Mouse (Mus musculus) forebrain, embryonic 14.5 days (tissue): ENCODE measurements around the gene Gpc6. TPM values are rescaled to one million over a fixed set of nuclear protein-coding genes. Genes with fewer than 3 reads are reported as not detected.
A peak's percentile ranks its signal among the peaks of the same experiment; 100 is the strongest.

Experiments used
- ATAC-seq: fragments of 200-750 bp; cut with Nextera tagmentation; 2 replicates; pipeline ENCODE4 v1.8.0; 2017; ENCODE audit warnings: mild to moderate bottlenecking, moderate library complexity
- DNase-seq: peaks from one replicate; pipeline ENCODE4 v3.0.0-alpha.2; 2015; ENCODE audit warnings: low spot score
- H3K27ac ChIP-seq: fragments of 300-500 bp; sonication (generic); 2 replicates; pipeline ENCODE4 v1.5.1; 2014; ENCODE audit warnings: low read depth, mild to moderate bottlenecking, control low read depth, low read length, moderate library complexity
- H3K27me3 ChIP-seq: fragments of 300-500 bp; sonication (generic); replicated peaks from 2 replicates; pipeline ENCODE4 v1.6.1; 2014; ENCODE audit warnings: low read length, control low read depth, mixed read lengths; ENCODE audit not compliant: control insufficient read depth, insufficient read depth
- H3K36me3 ChIP-seq: fragments of 300-500 bp; sonication (generic); 2 replicates; pipeline ENCODE4 v1.6.1; 2014; ENCODE audit warnings: low read length, control low read depth; ENCODE audit not compliant: control insufficient read depth, insufficient read depth
- H3K4me1 ChIP-seq: fragments of 300-500 bp; sonication (generic); 2 replicates; pipeline ENCODE4 v1.6.1; 2014; ENCODE audit warnings: antibody characterized with exemption, low read length, control low read depth; ENCODE audit not compliant: control insufficient read depth, insufficient read depth
- H3K4me2 ChIP-seq: fragments of 300-500 bp; sonication (generic); 2 replicates; pipeline ENCODE4 v1.6.1; 2014; ENCODE audit warnings: mild to moderate bottlenecking, control low read depth, low read length
- H3K4me3 ChIP-seq: fragments of 300-500 bp; sonication (generic); 2 replicates; pipeline ENCODE4 v1.5.1; 2014; ENCODE audit warnings: low read depth, low read length, control low read depth
- H3K9ac ChIP-seq: fragments of 300-500 bp; sonication (generic); 2 replicates; pipeline ENCODE4 v1.6.1; 2014; ENCODE audit warnings: mild to moderate bottlenecking, low read length, control low read depth, moderate library complexity
- H3K9me3 ChIP-seq: fragments of 300-500 bp; sonication (generic); replicated peaks from 2 replicates; pipeline ENCODE4 v1.6.1; 2016; ENCODE audit warnings: low read length, control low read depth, mixed read lengths; ENCODE audit not compliant: control insufficient read depth
- WGBS: fragments of 180-500 bp; shearing (Covaris S2); extraction: QIAGEN DNeasy Blood & Tissue Kit; methylation state at CpG from one replicate; pipeline ENCODE4 v1.1.7; 2014; 5-methylcytosine and 5-hydroxymethylcytosine counted together
- polyA plus RNA-seq: library from polyadenylated mRNA; unstranded; fragments of >200 nt; fragmentation: Nextera tagmentation; extraction: Ambion mirVana; gene quantifications from 2 replicates; pipeline ENCODE4 v1.2.1, GENCODE M21; 2014

Gene Gpc6
- polyA plus RNA-seq, 1 experiment from 2014 or later = 9.0 TPM

DNA sequence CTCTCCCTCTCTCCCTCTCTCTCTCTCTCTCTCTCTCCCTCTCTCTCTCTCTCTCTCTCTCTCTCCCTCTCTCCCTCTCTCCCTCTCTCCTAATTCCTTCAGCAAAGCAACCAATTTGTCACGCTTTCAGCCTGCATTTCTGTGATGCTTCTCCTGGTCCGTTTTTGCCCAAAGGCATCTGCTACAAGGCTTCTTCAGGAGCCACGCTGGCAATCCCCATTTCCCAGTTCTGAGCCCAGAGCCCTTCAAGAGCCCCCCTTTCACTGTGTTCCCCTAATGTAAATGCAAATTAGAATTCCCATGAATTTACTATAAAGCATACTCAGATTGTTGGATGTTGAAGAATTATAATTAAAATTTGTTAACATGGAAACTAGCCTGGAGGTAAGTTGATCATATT, 686.0 kb downstream of the Gpc6 start:
- H3K9me3 ChIP-seq = no peaks in the 10 kb centered on the region
- no peak overlapping the region for H3K27ac ChIP-seq
- no peak overlapping the region for H3K9ac ChIP-seq
- DNase-seq (no peak), ATAC-seq (no peak)
- no peaks in the 10 kb centered on the region for H3K4me1 ChIP-seq
- H3K27me3 ChIP-seq = no peaks in the 10 kb centered on the region
- WGBS = 79% methylated on average over 3 of the region's 3 CpGs
- H3K4me3 ChIP-seq = no peak overlapping the region
- H3K4me2 ChIP-seq = no peak overlapping the region
- H3K36me3 ChIP-seq = no peaks in the 10 kb centered on the region

DNA sequence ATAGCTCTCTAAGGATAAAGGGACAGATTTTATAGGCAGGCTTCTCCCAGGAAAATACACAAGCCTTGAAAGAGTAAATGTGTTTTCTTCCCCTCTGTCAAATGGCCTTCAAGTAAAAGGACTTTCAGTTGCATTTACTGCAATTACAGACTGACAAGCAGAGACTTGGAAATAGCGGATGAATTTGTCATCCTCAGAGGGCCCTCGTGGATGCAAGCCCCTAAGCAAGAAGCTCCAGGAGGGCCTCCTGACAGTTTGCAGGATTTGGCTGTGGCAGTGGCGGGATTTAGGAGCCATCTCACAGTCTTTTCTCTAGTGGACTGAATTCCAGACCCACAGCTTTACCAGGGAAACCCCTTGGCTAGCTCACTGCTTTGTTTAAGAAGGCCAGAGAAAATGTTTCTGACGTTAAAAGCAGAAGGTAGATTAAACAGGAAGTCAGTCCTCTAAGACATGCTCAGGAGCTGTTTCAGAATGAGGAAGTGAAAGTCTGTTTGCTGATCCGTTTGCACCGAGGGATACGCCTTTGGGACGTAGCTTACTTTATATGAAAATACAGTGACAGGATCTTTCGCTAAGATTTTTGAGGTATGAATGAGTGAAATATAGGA, 700.1 kb downstream of the Gpc6 start:
- Histone ChIP-seq H3K36me3 (no peaks in the 10 kb centered on the region), H3K27ac (no peak overlapping the region), H3K4me3 (no peak overlapping the region), H3K4me1 (no peaks in the 10 kb centered on the region), H3K4me2 (no peak overlapping the region), H3K27me3 (no peaks in the 10 kb centered on the region), H3K9ac (no peak overlapping the region), H3K9me3 (no peaks in the 10 kb centered on the region)
- DNase-seq = no peak
- WGBS = 85% methylated on average over 9 of the region's 9 CpGs
- ATAC-seq = no peak

DNA sequence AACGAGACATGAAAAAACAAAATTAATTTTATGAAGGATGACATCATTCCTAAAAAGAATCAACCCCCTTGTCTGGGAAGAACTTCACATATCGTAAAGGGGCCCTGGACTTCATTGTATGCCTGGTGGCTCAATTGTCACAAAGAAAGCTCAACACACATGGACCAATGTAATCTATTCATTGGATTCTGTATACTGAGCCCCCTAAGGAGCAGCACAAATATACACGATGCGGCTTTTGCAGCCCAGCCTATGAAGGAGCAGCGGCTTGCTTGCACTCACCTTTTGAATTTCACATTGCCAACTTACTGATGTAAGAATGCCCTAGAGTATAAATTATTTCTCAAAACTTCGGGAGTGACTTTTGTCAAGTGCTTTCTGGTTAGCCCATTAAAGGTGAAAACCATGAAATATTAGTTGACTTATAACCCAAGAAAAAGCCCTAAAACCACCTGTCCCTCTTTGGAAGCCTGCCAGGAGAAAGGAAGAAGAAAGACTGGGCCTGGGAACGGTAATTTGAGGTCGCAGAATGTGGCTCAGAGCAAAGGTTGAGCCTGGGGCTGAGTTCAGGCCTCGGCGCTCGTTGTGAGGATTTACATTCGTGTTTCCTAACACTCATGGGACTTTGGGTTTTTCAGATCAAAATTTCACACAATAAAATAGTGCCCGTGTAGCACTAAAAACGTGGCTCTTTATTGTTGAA, 709.3 kb downstream of the Gpc6 start:
- H3K9me3 ChIP-seq = no peaks in the 10 kb centered on the region
- H3K36me3 ChIP-seq = no peaks in the 10 kb centered on the region
- H3K27ac ChIP-seq = no peak overlapping the region
- no peak for ATAC-seq
- H3K4me3 ChIP-seq = no peak overlapping the region
- DNase-seq = no peak
- H3K9ac ChIP-seq = no peak overlapping the region
- no peaks in the 10 kb centered on the region for H3K27me3 ChIP-seq
- H3K4me1 ChIP-seq = no peaks in the 10 kb centered on the region
- H3K4me2 ChIP-seq = no peak overlapping the region
- WGBS = 75% methylated on average over 14 of the region's 14 CpGs

DNA sequence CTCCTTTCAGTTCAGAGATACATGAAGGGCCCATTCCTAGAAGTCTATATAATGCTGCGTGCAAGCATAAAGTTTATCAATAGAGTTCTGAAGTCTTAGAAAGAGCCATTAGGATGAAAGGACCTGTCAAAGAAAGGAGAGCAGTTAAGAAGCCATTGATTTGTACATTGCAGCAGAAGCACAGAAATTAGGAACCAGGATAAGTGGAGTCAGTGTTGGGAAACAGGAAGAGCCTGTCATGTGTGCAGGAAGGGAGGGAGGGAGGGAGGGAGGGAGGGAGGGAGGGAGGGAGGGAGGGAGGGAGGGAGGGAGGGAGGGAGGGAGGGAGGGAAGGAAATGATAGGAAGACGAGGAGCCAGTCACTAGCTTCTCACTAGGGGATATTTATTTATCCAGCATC, 716.7 kb downstream of the Gpc6 start:
- no peak overlapping the region for H3K4me2 ChIP-seq
- WGBS = 75% methylated on average over 2 of the region's 2 CpGs
- no peak for DNase-seq

DNA sequence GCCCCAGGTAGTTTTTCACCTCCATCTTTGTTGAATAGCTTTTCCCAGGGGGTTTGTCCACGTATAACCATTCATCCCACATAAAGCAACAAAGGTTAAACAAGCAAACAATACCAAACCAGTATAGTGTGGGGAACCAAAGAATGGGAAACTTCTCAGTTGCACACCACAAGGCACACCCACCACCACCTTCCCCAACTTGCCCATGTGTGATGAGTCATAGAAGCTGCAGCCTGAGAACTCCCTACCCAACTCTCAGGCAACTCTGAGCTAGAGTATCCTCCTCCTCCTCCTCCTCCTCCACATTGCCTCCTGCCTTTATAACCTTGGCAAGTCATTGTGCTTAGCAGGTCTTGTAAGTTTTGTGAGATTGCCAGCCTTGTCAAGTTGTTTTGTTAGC, 718.0 kb downstream of the Gpc6 start:
- Histone ChIP-seq H3K4me2 (no peak overlapping the region), H3K27ac (no peak overlapping the region), H3K9ac (no peak overlapping the region), H3K4me3 (no peak overlapping the region), H3K4me1 (no peaks in the 10 kb centered on the region), H3K9me3 (no peaks in the 10 kb centered on the region), H3K27me3 (no peaks in the 10 kb centered on the region), H3K36me3 (no peaks in the 10 kb centered on the region)
- DNase-seq (peak; percentile 14), ATAC-seq (no peak)
- 74% methylated on average over 1 of the region's 1 CpGs for WGBS

More for the DNA sequence above, 716.7 kb downstream of the Gpc6 start:
- no peak overlapping the region for H3K4me3 ChIP-seq
- no peaks in the 10 kb centered on the region for H3K4me1 ChIP-seq
- no peaks in the 10 kb centered on the region for H3K9me3 ChIP-seq
- no peaks in the 10 kb centered on the region for H3K27me3 ChIP-seq
- ATAC-seq = no peak
- H3K9ac ChIP-seq = no peak overlapping the region
- no peaks in the 10 kb centered on the region for H3K36me3 ChIP-seq
- H3K27ac ChIP-seq = no peak overlapping the region

DNA sequence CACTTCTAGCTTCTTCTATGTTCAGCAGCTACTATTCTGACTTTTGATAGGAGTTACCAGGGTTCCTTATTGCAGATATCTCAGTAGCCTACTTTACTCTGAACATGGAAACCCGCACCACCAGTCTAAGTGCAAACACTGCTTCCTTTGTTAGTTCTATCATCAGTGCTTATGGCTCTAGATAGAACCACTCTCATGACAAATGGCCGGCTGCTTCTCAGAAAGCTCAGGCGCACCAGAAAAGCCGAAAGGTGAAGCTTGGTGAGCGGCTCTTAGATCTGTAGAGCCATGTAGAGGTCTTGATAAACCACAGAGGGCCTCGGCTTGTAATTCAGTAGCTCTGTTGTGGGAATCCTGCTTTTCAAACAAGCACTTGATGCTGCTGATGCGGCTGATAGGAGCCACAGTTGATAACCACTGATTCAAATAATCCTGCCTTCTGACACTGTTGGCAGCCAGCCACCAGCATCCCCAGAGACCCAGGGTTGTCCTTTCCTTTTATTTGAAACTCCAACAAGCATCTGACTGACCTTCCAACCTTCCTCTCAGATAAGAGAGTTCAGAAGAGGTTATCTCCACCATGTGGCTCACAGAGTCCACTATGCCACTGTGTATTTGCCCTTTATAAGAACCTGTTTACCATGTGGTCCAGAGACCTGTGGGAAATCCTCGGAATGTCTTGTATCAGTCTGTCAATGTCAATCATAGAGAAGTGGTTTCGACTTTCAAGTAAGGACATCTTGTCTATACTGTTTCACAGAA, 723.3 kb downstream of the Gpc6 start:
- DNase-seq = no peak
- no peak overlapping the region for H3K9ac ChIP-seq
- H3K27me3 ChIP-seq = no peaks in the 10 kb centered on the region
- H3K4me3 ChIP-seq = no peak overlapping the region
- no peak for ATAC-seq
- H3K4me1 ChIP-seq = no peaks in the 10 kb centered on the region
- H3K36me3 ChIP-seq = no peaks in the 10 kb centered on the region
- no peaks in the 10 kb centered on the region for H3K9me3 ChIP-seq
- no peak overlapping the region for H3K4me2 ChIP-seq
- 91% methylated on average over 9 of the region's 9 CpGs for WGBS
- no peak overlapping the region for H3K27ac ChIP-seq

DNA sequence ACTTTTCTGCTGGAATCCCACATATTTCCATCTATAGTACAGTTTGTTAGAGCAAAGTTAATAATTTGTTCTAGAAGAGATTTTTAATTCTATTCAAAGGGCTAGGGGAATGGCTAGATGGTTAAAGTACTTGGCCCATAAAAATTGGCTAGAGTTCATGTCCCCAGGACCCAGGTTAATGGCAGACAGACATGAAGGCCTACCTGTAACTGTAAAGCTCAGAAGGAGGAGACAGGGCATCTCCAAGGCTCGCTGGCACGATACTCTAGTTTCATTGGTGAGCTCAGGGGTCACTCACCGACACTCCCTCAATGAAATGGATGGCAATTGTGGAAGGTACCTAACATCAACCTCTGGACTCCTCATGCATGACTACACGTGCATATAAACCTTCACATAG, 725.0 kb downstream of the Gpc6 start:
- Histone ChIP-seq H3K36me3 (no peaks in the 10 kb centered on the region), H3K4me2 (no peak overlapping the region), H3K9me3 (no peaks in the 10 kb centered on the region), H3K4me3 (no peak overlapping the region), H3K4me1 (no peaks in the 10 kb centered on the region), H3K27ac (no peak overlapping the region), H3K9ac (no peak overlapping the region), H3K27me3 (no peaks in the 10 kb centered on the region)
- ATAC-seq = no peak
- 94% methylated on average over 4 of the region's 4 CpGs for WGBS
- no peak for DNase-seq

DNA sequence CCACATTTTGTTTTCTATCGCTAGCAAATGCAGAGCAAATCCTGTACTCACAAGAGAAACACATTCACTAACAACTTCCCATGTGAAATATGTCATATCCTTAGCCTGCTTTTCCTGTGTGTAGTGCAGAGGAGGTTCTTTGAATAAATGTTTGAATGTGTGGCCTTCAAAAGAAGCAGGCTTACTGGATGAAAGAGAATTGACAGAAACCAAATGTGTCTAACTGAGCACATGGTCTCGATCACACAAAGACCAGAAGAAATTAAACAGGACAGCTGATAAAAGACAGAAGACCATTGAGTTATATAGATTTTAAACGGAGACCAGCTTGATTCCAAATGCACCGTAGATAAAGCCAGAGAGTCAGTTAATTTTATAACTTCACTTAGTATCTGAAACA, 726.2 kb downstream of the Gpc6 start:
- DNase-seq (no peak), ATAC-seq (no peak)
- Histone ChIP-seq H3K9me3 (no peaks in the 10 kb centered on the region), H3K9ac (no peak overlapping the region), H3K27me3 (no peaks in the 10 kb centered on the region), H3K4me1 (no peaks in the 10 kb centered on the region), H3K4me3 (no peak overlapping the region), H3K36me3 (no peaks in the 10 kb centered on the region), H3K27ac (no peak overlapping the region), H3K4me2 (no peak overlapping the region)
- 85% methylated on average over 4 of the region's 4 CpGs for WGBS

DNA sequence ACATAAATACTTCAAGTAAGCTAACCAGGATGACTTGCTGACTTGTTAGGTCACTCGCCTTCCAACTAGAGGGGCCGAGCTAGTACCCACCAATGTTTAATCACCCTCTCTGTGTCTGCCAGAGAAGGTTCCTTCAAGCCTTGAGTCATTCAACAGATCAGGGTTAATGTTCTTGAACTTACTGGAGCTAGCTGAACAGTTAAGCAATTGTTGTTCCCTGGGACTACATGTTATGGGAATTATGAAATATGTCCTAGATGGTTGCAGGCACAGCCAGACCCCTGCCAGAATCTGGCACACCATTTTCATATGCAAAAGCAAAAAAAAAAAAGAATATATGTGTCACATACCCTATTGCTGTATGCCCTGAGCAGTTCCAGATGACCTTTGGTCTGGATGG, 726.8 kb downstream of the Gpc6 start:
- WGBS = 95% methylated on average over 2 of the region's 2 CpGs
- Histone ChIP-seq H3K27ac (no peak overlapping the region), H3K9ac (no peak overlapping the region), H3K4me2 (no peak overlapping the region), H3K4me1 (no peaks in the 10 kb centered on the region), H3K27me3 (no peaks in the 10 kb centered on the region), H3K9me3 (no peaks in the 10 kb centered on the region), H3K4me3 (no peak overlapping the region), H3K36me3 (no peaks in the 10 kb centered on the region)
- ATAC-seq (no peak), DNase-seq (no peak)
